Mouse (Mus musculus) CH12.LX (cell line): ENCODE data around the gene Lpar6.

Source experiments
- CHD2 ChIP-seq: IDR thresholded peaks from 2 replicates; pipeline ENCODE4 v1.6.1; 2011; ENCODE audit warnings: low read length, improper control_type of control experiment
- CTCF ChIP-seq, 2 experiments: IDR thresholded peaks in 1 of 2; conservative IDR thresholded peaks in 1 of 2; 2 replicates each; pipeline ENCODE4 v1.5.1; 2011 to 2012; ENCODE audit warnings: low read depth in 2 of 2, low read length in 2 of 2, improper control_type of control experiment in 1 of 2, inconsistent platforms in 1 of 2, mild to moderate bottlenecking in 1 of 2, moderate library complexity in 1 of 2
- EP300 ChIP-seq: IDR thresholded peaks from 2 replicates; pipeline ENCODE4 v1.6.1; 2011; ENCODE audit warnings: low read length, improper control_type of control experiment
- MAFK ChIP-seq: IDR thresholded peaks from 2 replicates; pipeline ENCODE4 v1.6.1; 2011; ENCODE audit warnings: low read length, improper control_type of control experiment; ENCODE audit not compliant: insufficient replicate concordance
- MAX ChIP-seq: IDR thresholded peaks from 2 replicates; pipeline ENCODE4 v1.6.1; 2011; ENCODE audit warnings: low read length, improper control_type of control experiment
- NRF1 ChIP-seq: IDR thresholded peaks from 2 replicates; pipeline ENCODE4 v1.6.1; 2014; ENCODE audit warnings: low read depth, mild to moderate bottlenecking, inconsistent platforms, low read length, improper control_type of control experiment, moderate library complexity
- POLR2A ChIP-seq: IDR thresholded peaks from 2 replicates; pipeline ENCODE4 v1.6.1; 2011; ENCODE audit warnings: low read depth, mild to moderate bottlenecking, improper control_type of control experiment, low read length
- TCF12 ChIP-seq: IDR thresholded peaks from 2 replicates; pipeline ENCODE4 v1.6.1; 2014; ENCODE audit warnings: low read depth, mild to moderate bottlenecking, inconsistent platforms, low read length, improper control_type of control experiment
- ZNF384 ChIP-seq: IDR thresholded peaks from 2 replicates; pipeline ENCODE4 v1.6.1; 2012; ENCODE audit warnings: low read depth, low read length, improper control_type of control experiment, inconsistent platforms

DNA sequence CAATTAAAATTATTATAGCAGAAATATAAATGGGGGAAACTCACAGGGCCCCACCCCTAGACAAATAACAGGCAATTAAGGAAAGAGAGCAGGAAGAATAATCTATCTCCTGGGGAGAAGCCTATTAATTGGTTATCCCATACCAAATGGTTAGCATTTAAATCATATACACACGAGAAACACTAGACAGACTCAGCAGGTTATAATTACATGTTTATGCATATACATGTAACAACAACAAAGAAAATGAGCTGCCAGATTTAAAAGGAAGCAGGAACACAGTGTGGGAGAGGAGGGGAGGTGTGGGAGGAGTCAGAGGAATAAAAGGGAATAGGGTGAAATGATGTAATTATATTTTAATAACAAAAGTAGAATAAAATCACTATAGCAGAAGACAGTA lies 54.7 kb downstream of the Lpar6 start:
- no peak for TF ChIP-seq CHD2
- TF ChIP-seq TCF12, result no peak
- no peak for TF ChIP-seq POLR2A
- no peak for TF ChIP-seq EP300
- no peak for TF ChIP-seq ZNF384
- TF ChIP-seq MAFK, result no peak
- TF ChIP-seq CTCF (conservative IDR thresholded peaks at IDR 0.05 in 1 of 2, IDR thresholded peaks at IDR 0.05 in 1 of 2; ENCODE audit: low read depth in 2 of 2, low read length in 2 of 2), result no peak
- no peak for TF ChIP-seq NRF1
- no peak for TF ChIP-seq MAX
